Mouse (Mus musculus): ENCODE measurements around the gene Ccdc85c.
A peak's percentile ranks its signal among the peaks of the same experiment; 100 is the strongest.

DNA sequence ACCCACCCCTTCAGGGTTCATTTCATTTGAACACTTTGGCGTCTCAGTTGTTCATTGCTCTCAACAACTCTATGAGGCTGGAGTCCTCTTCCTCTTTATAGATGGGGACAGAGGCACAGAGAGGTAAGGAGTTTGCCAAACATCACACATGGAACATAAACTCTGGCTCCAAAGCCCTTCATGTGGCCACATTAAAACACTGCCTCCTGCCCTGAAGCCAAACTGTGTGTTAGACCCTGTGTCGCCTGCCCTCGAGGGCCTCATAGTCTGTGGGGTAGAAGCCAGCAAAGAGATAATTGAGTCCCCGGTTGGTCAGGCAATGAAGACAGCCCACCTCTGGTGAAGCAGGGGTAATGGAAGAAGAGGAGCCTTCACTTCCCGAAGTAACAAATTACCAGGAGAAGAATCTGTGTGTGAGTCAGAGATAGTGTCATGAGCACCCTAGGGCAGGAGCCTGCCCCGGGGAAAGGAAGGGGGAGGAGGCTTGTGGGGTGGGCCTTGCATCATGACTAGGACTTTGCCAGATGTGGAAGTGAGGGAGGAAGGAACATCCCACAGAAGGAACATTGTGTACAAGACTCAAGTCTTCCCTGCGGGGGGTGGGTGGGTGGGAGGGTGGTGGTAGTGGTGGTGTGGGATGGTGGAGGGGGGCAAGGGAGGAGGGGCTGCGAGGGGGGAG is 34.0 kb upstream of the Ccdc85c start:
- TF ChIP-seq USF1 (IDR thresholded peaks at IDR 0.05; ENCODE audit: low read depth), result no peak
- TF ChIP-seq MYOD1 (IDR thresholded peaks at IDR 0.05; ENCODE audit: control insufficient read depth in 1 of 3, insufficient read length in 2 of 3, low read depth in 2 of 3), result no peak
- no peak for TF ChIP-seq POLR2A (IDR thresholded peaks at IDR 0.05; ENCODE audit: insufficient read length, low read depth)
- no peak for TF ChIP-seq MAX (IDR thresholded peaks at IDR 0.05; ENCODE audit: low read depth)
- TF ChIP-seq POLR2AphosphoS2 (IDR thresholded peaks at IDR 0.05; ENCODE audit: insufficient read length, low read depth), result no peak
- no peak for TF ChIP-seq TCF12 (IDR thresholded peaks at IDR 0.05; ENCODE audit: insufficient read depth, poor library complexity, severe bottlenecking)
- no peak for TF ChIP-seq MYOG (IDR thresholded peaks at IDR 0.05; ENCODE audit: control insufficient read depth in 1 of 3, insufficient read depth in 1 of 3, insufficient read length in 2 of 3, low read depth in 2 of 3)
- TF ChIP-seq CEBPB (IDR thresholded peaks at IDR 0.05; ENCODE audit: insufficient read depth, poor library complexity, severe bottlenecking), result peak; percentile 59
- TF ChIP-seq SRF (IDR thresholded peaks at IDR 0.05; ENCODE audit: control insufficient read depth, insufficient read length, low read depth), result no peak

Measured in myocyte (in vitro differentiated cells).